Mouse (Mus musculus) kidney, postnatal 10 days (tissue): ENCODE measurements around the gene Gm8693.
"Not testable (repeated sequence)": the region's sequence is repeated elsewhere in the genome, so short reads cannot be mapped to it uniquely, and the experiment has no call there.

Source experiments
- DNase-seq: peaks from one replicate; pipeline ENCODE4 v3.0.0; 2021; ENCODE audit warnings: mixed read lengths

The Gm8693 gene

GRCm38 (mm10) chr7:22692217-22692616 lies at the start of gene Gm8693:
Gm8693 (minus strand) TSS chr7:22692317.
- not testable (repeated sequence) for DNase-seq

- not testable (repeated sequence) for DNase-seq
Observed at GRCm38 (mm10) chr7:22719610-22720009, 27.5 kb upstream of the Gm8693 start, which contains the start of gene Gm4567. Gm4567 (minus strand) TSS chr7:22719710.

- not testable (repeated sequence) for DNase-seq
Observed at GRCm38 (mm10) chr7:22657718-22658117, 34.4 kb downstream of the Gm8693 start, which contains the start of gene Vmn1r155. Vmn1r155 (plus strand) TSS chr7:22658018.
